Comparison of ENCODE assay signal across 21 mouse cellular contexts in genomic region chr12:3210181-3210580, GRCm38 (mm10).
DNase-seq lines count a peak whose midpoint lies in the region; ATAC-seq and TF ChIP-seq lines count a peak whose summit lies in the region.
"Had no signal": no experiment of that assay in that cellular context is flagged by ENCODE, and none has a peak within 500 bp of the region (broad histone marks: within the 10 kb centered on the region; RNA-seq: fewer than 3 reads in every experiment).

No protein-coding gene starts in this region.

- no peak overlapping the region for H3K27ac ChIP-seq in left cerebral cortex, adult 2 months
- H3K27ac ChIP-seq: embryonic facial prominence, embryonic 10.5 days; heart, embryonic 15.5 days; hindbrain, embryonic 12.5 days; liver, embryonic 15.5 days; neural tube, embryonic 15.5 days had no signal

- no peaks in the 10 kb centered on the region for H3K27me3 ChIP-seq in Patski
- H3K27me3 ChIP-seq: heart, embryonic 15.5 days; hindbrain, embryonic 12.5 days; liver, embryonic 15.5 days; neural tube, embryonic 15.5 days had no signal

- TF ChIP-seq CTCF in left cerebral cortex, adult 2 months (IDR thresholded peaks at IDR 0.05) = peak; percentile 10
- TF ChIP-seq CTCF in Patski (IDR thresholded peaks at IDR 0.05) = peak; percentile 63

- CTCF ChIA-PET in Patski (lab: Charles Lee) = interaction anchor here (3.1 kb wide), 1 partner anchor 112 kb away, joined by 8 read pairs; no protein-coding TSS in a partner anchor

- in situ Hi-C loops in Patski (cut with MboI; ENCODE audit: low pct_unique_long_range_greater_than_20kb) = no loop called here

- peak; percentile 34 for ATAC-seq in Patski

- intact Hi-C loops in left cerebral cortex, adult 2 months (cut with DNase I) = no loop called here

- POLR2A ChIA-PET in Patski (lab: Charles Lee) = no interaction called here

- no peak overlapping the region for H3K4me3 ChIP-seq in left cerebral cortex, adult 2 months
- H3K4me3 ChIP-seq: embryonic facial prominence, embryonic 10.5 days; erythroblast, embryonic 14.5 days; heart, embryonic 15.5 days; hindbrain, embryonic 12.5 days; liver, embryonic 15.5 days; neural tube, embryonic 15.5 days had no signal

- peak; percentile 49 to 77 for DNase-seq in adrenal gland, adult (ENCODE audit: inconsistent age in 2 of 2, low spot score in 1 of 2)
- no peak for DNase-seq in adrenal gland, postnatal 4 days (ENCODE audit: low spot score in 2 of 2)
- no peak for DNase-seq in left cerebral cortex, adult 2 months (ENCODE audit: extremely low spot score in 1 of 2, low spot score in 2 of 2)
- no peak for DNase-seq in left cerebral cortex, adult 8-10 months (ENCODE audit: low spot score in 2 of 2)
- DNase-seq in Patski (ENCODE audit: low read depth, low spot score) = no peak
- peak; percentile 66 to 70 for DNase-seq in adrenal gland, postnatal 36 days
- no peak for DNase-seq in cerebellum, adult 11 months
- DNase-seq in spleen, postnatal 10 days (ENCODE audit: low spot score in 2 of 2) = no peak
- DNase-seq: cerebellum, postnatal 36 days; gastrocnemius, postnatal 14 days; layer of hippocampus, postnatal 36 days; lung, postnatal 36 days; right cerebral cortex, adult 18-20 months; spleen, adult 18-20 months; thymus, postnatal 25 days had no signal

Comparison
In these comparisons a context has a peak if more than half of its experiments do, and no peak if none do; other contexts are left out.
1. DNase-seq: peak in adrenal gland, adult (2 of 2) and adrenal gland, postnatal 36 days (2 of 2); none in adrenal gland, postnatal 4 days (0 of 2), left cerebral cortex, adult 2 months (0 of 2), left cerebral cortex, adult 8-10 months (0 of 2), Patski (single experiment), cerebellum, adult 11 months (single experiment) and spleen, postnatal 10 days (0 of 2).